Mouse (Mus musculus) megakaryocyte, embryonic 14.5 days (primary cell): ENCODE data around the gene Dgke.

Source experiments
- FLI1 ChIP-seq: IDR thresholded peaks from 2 replicates; pipeline ENCODE4 v1.6.1; 2012; ENCODE audit warnings: low read length, inconsistent platforms, mixed read lengths
- GATA1 ChIP-seq: IDR thresholded peaks from 3 replicates; pipeline ENCODE4 v1.6.1; 2012; ENCODE audit warnings: mixed read lengths, low read length, inconsistent platforms, borderline replicate concordance

DNA sequence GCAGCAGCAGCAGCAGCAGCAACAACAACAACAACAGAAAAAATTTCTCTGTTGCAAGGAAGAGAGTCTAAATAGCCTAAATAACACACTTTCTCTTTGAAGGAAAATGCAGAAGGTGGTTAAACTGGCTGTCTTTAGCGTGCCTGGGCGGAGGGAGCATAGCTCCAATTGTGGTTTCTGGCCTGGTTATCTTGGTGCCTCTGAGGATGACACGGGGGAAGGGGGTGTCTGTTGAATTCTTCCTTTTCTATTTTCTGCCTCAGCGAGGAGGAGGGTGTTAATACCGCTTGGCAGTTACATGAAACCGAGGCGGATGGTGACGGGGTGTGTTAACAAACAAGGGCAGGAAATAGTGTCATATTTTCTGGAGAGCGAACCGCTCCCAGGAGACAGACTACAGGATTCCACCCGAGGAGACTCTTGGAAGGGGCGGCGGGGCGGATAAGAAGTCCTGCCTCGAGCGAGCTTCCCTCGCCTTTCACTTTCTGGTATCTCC is 34.2 kb upstream of the Dgke start:
- TF ChIP-seq GATA1, result no peak
- no peak for TF ChIP-seq FLI1
